Mouse (Mus musculus) erythroblast, embryonic 14.5 days (primary cell): ENCODE measurements around the gene Mmp15. TPM values are rescaled to one million over a fixed set of nuclear protein-coding genes. Genes with fewer than 3 reads are reported as not detected.

Experiments
- H3K27me3 ChIP-seq: 2 replicates; pipeline ENCODE4 v1.6.1; 2012; ENCODE audit warnings: inconsistent platforms; ENCODE audit not compliant: control insufficient read depth
- H3K36me3 ChIP-seq: 2 replicates; pipeline ENCODE4 v1.6.1; 2012; ENCODE audit warnings: mild to moderate bottlenecking, inconsistent platforms; ENCODE audit not compliant: control insufficient read depth
- H3K4me1 ChIP-seq: 2 replicates; pipeline ENCODE4 v1.6.1; 2012; ENCODE audit warnings: inconsistent platforms; ENCODE audit not compliant: control insufficient read depth
- H3K4me3 ChIP-seq: replicated peaks from 2 replicates; pipeline ENCODE3; 2012; ENCODE audit warnings: moderate library complexity, mild to moderate bottlenecking, inconsistent platforms
- H3K9me3 ChIP-seq: 2 replicates; pipeline ENCODE4 v1.6.1; 2012; ENCODE audit warnings: low read length, inconsistent platforms, mixed read lengths; ENCODE audit not compliant: control insufficient read depth
- GATA1 ChIP-seq: IDR thresholded peaks from 2 replicates; pipeline ENCODE4 v1.6.1; 2012; ENCODE audit warnings: low read length, inconsistent platforms, mixed read lengths
- TAL1 ChIP-seq: IDR thresholded peaks from 3 replicates; pipeline ENCODE4 v1.6.1; 2012; ENCODE audit warnings: low read length, inconsistent platforms, mixed read lengths
- polyA plus RNA-seq: library from polyadenylated mRNA; stranded (reverse); fragments of >175 nt; gene quantifications from 2 replicates; pipeline ENCODE4 v1.2.3, GENCODE M21; 2012

The Mmp15 gene
- polyA plus RNA-seq, 1 experiment: 0.01 TPM

DNA sequence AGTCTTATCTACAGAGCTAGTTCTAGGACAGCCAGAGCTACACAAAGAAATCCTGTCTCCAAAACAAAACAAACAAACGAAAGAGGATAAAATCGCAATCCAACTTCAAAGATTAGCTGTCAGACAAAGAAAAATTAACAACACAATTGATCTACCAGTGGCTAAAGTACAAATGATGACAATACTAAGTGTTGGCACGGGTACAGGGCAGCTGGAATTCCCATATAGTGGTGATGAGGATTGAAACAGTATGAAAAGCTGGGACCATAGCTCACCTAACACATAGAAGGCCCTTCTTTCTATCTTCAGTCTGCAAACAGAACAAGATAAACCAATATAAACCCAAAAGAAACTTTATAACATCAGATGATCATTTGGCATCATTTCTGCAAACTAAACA lies 29.5 kb downstream of the Mmp15 start:
- no peaks in the 10 kb centered on the region for H3K36me3 ChIP-seq
- TF ChIP-seq GATA1: no peak
- TF ChIP-seq TAL1: no peak
- H3K4me3 ChIP-seq: no peak overlapping the region

DNA sequence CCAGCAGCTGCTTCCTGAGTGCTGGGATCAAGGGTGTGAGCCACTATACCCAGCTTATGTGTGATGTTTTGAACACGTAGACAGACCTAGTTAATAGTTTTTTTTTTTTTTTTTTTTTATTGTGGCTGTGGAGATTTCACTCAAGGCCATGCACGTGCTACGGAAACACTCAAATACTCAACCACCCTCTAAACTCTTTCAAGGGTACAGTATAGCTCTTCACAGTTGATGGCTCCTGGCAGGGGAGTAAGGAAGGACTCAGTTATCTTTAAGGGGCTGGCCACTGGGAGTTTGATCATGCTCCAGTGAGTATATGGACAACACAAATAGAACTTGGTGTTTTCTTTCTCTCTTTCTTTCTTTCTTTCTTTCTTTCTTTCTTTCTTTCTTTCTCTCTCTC lies 32.4 kb downstream of the Mmp15 start:
- Histone ChIP-seq H3K4me1 (no peaks in the 10 kb centered on the region), H3K27me3 (no peaks in the 10 kb centered on the region), H3K4me3 (no peak overlapping the region), H3K36me3 (no peaks in the 10 kb centered on the region), H3K9me3 (no peaks in the 10 kb centered on the region)
- TF ChIP-seq GATA1 (no peak), TAL1 (no peak)

More for the DNA sequence above, 29.5 kb downstream of the Mmp15 start:
- Histone ChIP-seq H3K4me1 (no peaks in the 10 kb centered on the region), H3K9me3 (0 out of 2 replicates have a peak, but pooled peaks cover 3% of the 10 kb centered on the region), H3K27me3 (no peaks in the 10 kb centered on the region)

DNA sequence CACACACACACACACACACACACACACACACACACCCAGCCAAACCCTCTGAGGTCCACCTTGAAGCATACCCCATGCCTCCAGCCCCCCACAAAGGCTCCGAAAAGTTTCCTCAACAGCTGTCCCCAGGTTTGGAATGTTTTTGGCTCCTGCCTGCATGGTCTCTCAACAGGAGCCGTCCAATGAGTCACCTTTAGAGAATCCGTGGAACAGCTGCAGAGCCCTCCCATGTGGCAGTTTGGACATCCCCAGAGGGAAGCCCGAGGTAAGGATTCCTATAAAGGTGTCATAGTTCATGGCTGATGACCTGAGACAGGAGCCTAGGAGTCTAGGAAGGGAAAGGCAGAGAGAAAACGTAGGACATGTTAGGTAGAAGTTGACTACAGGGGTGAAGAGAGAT lies 34.0 kb downstream of the Mmp15 start:
- Histone ChIP-seq H3K27me3 (0 out of 2 replicates have a peak, but pooled peaks cover 4% of the 10 kb centered on the region), H3K4me3 (no peak overlapping the region), H3K36me3 (no peaks in the 10 kb centered on the region), H3K9me3 (no peaks in the 10 kb centered on the region), H3K4me1 (no peaks in the 10 kb centered on the region)
- TF ChIP-seq GATA1: no peak
- no peak for TF ChIP-seq TAL1

DNA sequence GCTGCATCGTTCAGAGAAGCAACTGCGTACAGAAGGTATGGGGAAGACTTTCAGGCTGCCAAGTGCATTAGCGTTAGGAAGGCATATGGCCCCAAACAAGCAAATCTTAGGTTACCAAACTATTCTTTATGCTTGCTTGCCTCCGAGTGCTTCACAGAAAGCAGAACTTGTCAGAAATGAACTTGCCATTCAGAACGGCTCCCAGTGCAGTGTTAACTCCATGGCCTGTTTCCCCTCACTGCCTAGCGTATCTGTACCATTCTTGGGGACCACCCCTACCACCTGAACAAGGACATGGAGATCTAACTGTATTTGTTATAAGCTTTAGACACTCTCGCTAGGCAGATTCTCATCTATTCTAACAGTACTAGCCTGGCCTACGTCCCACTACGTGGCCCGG lies 35.2 kb downstream of the Mmp15 start:
- Histone ChIP-seq H3K4me1 (no peaks in the 10 kb centered on the region), H3K9me3 (no peaks in the 10 kb centered on the region), H3K36me3 (no peaks in the 10 kb centered on the region), H3K27me3 (0 out of 2 replicates have a peak, but pooled peaks cover 4% of the 10 kb centered on the region), H3K4me3 (no peak overlapping the region)
- TF ChIP-seq TAL1 (no peak), GATA1 (no peak)

DNA sequence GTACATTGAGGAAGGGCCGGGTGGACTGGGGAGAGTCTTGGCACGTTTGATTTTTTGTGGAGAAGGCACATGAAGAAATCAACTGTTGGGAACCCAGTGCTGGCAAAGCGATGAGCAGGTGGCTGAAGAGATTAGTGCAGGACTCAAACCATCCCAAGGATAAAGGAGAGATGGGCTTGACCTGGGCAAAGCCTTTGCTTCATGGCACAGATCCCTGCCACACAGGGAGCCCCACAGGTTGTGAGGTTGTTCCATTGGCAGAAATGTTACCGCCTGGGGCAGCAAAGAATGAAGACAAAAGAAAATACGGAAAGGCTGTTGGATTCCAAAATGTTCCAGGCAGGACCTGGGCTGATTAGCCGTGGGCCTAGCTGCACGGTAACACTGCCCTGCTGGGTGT lies 35.9 kb downstream of the Mmp15 start:
- 0 out of 2 replicates have a peak, but pooled peaks cover 4% of the 10 kb centered on the region for H3K27me3 ChIP-seq
- H3K4me1 ChIP-seq: no peaks in the 10 kb centered on the region
- H3K4me3 ChIP-seq: no peak overlapping the region
- H3K9me3 ChIP-seq: no peaks in the 10 kb centered on the region
- H3K36me3 ChIP-seq: no peaks in the 10 kb centered on the region
- TF ChIP-seq TAL1 (no peak), GATA1 (no peak)

DNA sequence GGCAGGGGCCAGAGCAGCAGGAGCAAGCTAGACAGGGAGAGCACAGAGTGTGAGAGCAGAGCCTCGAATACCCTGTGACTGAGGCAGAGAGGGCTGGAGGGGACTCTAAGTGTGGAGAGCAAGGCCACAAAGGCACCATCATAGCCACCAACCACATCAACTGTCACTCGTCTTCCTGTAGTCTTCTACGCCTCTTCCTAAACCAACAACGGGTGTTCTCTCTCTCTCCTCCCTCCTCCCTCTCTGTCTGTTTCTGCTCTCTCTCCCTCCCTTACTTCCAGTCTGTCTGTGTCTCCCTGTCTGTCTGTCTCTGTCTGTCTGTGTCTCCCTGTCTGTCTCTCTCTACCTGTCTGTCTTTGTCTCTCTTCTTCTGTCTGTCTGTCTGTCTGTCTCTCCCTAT lies 38.2 kb downstream of the Mmp15 start:
- no peaks in the 10 kb centered on the region for H3K9me3 ChIP-seq
- H3K4me3 ChIP-seq: no peak overlapping the region
- H3K4me1 ChIP-seq: no peaks in the 10 kb centered on the region
- TF ChIP-seq TAL1: no peak
- TF ChIP-seq GATA1: no peak
- no peaks in the 10 kb centered on the region for H3K36me3 ChIP-seq
- H3K27me3 ChIP-seq: 0 out of 2 replicates have a peak, but pooled peaks cover 4% of the 10 kb centered on the region

DNA sequence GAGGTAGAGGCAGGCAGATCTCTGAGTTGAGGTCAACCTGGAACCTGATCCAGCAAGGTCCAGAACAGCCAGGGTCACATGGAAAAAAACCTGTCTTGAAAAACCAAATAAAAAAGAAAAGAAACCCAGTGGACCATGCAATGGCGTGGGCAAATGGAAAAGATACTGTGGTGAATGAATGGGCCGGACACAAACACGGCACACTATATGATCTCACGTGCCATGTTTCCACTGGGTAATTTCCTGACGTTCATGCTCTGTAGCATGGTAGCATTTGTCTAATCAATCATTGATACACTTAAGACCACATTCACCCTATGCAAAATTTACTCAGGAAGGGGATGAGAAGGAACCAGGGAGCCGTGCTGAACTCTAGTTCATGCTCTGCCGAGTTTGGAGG lies 39.0 kb downstream of the Mmp15 start:
- no peaks in the 10 kb centered on the region for H3K9me3 ChIP-seq

DNA sequence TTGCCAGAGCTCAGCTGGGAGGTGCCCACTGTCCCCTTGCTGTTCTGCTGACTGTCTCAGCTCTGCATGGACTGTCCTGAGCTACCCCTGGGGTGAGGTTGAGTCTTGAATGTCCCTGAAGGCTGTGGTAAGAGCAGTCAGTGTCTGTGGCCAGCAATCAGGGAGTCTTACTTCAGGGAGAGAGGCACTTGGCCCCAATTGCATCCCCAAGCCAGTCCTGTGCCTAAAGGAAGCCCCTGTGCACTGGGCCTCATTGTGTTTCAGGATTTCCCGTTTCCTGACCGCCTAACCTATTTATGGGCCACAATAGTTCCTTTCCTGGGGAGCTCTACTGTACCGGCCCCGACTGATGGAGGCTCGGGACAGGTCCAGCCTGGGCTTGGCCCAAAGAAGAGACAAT lies 40.5 kb downstream of the Mmp15 start:
- no peaks in the 10 kb centered on the region for H3K36me3 ChIP-seq
- TF ChIP-seq TAL1 (no peak), GATA1 (no peak)
- peaks cover 4% of the 10 kb centered on the region; the same call in 1 of the 2 replicates for H3K27me3 ChIP-seq
- no peaks in the 10 kb centered on the region for H3K4me1 ChIP-seq
- H3K4me3 ChIP-seq: no peak overlapping the region
- H3K9me3 ChIP-seq: no peaks in the 10 kb centered on the region

More for the DNA sequence above, 39.0 kb downstream of the Mmp15 start:
- H3K27me3 ChIP-seq: 0 out of 2 replicates have a peak, but pooled peaks cover 4% of the 10 kb centered on the region
- no peak overlapping the region for H3K4me3 ChIP-seq
- no peaks in the 10 kb centered on the region for H3K36me3 ChIP-seq
- TF ChIP-seq GATA1: no peak
- no peak for TF ChIP-seq TAL1
- H3K4me1 ChIP-seq: no peaks in the 10 kb centered on the region

DNA sequence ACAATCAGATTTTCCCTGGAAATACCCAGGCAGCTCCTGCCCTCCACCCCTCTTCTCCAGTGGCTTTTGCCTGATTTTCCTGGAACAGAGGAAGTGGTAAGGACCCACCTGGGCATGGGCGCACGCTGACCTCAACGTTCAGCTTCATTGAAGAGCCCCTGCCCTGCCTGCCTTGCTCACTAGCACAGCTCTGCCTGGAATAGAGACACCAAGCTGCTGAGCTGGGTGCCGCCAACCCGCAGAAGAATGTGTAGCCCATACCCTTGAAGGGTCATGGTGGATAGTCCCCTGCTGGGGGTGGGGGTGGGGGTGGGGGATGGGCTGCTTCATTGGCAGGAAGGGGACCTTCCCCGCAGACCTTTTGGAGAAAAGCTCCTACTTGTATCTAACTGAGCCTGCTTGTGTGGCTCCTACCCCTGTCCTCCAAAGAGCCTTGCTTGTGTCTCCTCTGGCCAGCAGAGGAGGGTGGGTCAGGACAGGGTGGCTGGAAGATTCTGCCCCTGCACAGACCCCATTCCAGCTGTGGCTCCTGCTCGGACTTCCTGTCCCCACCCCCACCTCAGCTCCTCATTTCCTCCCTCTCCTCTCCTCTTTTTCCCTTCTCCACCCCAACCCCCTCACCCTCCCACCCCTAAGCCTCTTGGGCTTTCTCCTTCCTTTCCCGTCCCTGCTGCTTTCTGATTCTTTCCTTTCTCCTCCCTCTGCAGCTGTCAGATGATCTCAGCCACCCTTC lies 43.3 kb downstream of the Mmp15 start:
- no peaks in the 10 kb centered on the region for H3K4me1 ChIP-seq
- no peaks in the 10 kb centered on the region for H3K9me3 ChIP-seq
- no peak overlapping the region for H3K4me3 ChIP-seq
- TF ChIP-seq GATA1 (no peak), TAL1 (no peak)
- no peaks in the 10 kb centered on the region for H3K36me3 ChIP-seq
- peaks cover 2% of the 10 kb centered on the region; the same call in 1 of the 2 replicates for H3K27me3 ChIP-seq

DNA sequence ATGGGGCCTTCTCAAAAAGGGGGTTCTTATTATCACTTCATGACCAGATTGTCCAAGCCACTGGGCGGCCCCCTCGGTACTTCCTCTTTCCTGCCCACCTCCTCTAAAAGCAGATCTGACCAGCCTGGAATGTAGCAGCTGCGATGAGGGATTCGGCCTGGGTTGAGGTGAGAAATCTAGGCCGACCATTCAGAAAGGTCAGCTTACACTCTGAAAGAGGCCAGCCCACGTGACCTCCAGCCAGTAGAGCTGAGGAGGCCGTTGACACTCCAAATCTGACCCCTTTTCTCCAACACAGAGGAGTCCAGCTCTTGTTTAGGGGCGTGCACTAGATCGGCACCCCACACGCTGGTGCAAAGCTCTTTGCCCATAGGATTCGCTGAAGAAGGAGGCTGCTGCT lies 44.7 kb downstream of the Mmp15 start:
- Histone ChIP-seq H3K4me3 (no peak overlapping the region), H3K36me3 (no peaks in the 10 kb centered on the region), H3K27me3 (no peaks in the 10 kb centered on the region; the same call in 1 of the 2 replicates), H3K9me3 (no peaks in the 10 kb centered on the region), H3K4me1 (no peaks in the 10 kb centered on the region)
- TF ChIP-seq GATA1 (no peak), TAL1 (no peak)
